Mouse (Mus musculus) megakaryocyte progenitor cell, adult 5-6 weeks (primary cell): ENCODE results near the gene Eif2d. TPM values are rescaled to one million over a fixed set of nuclear protein-coding genes. Genes with fewer than 3 reads are reported as not detected.

ENCODE experiments used
- ATAC-seq: replicated peaks from 2 replicates; pipeline ENCODE4 v1.8.0; 2016; ENCODE audit warnings: mild to moderate bottlenecking, moderate TSS enrichment, inconsistent platforms; ENCODE audit not compliant: poor library complexity
- total RNA-seq, 2 experiments: library from RNA; stranded (forward) in 1 of 2; stranded (reverse) in 1 of 2; fragments of 157-497, 149-512 nt in 1 of 2; fragments of 200-1000 nt in 1 of 2; gene quantifications; 2 replicates each; pipeline versions ENCODE4 v1.2.3 to v1.2.4; 2015 to 2017

Gene Eif2d
- total RNA-seq, 2 experiments from 2014 or later = 29.7 to 37.6 TPM

GRCm38 (mm10) chr1:131183201-131183600, 30.2 kb downstream of the Eif2d start:
- peak; percentile 7; the same call in 1 of the 2 replicates for ATAC-seq

- ATAC-seq = peak; percentile 46
Observed at GRCm38 (mm10) chr1:131184253-131184955, 31.4 kb downstream of the Eif2d start.

- no peak for ATAC-seq
Observed at GRCm38 (mm10) chr1:131184956-131185660, 32.1 kb downstream of the Eif2d start.

GRCm38 (mm10) chr1:131185821-131186506, 33.0 kb downstream of the Eif2d start:
- no peak for ATAC-seq

GRCm38 (mm10) chr1:131186995-131187394, 34.0 kb downstream of the Eif2d start:
- ATAC-seq = peak; percentile 59

- ATAC-seq = no peak
Observed at GRCm38 (mm10) chr1:131187856-131188255, 34.9 kb downstream of the Eif2d start.

GRCm38 (mm10) chr1:131188655-131189054, 35.7 kb downstream of the Eif2d start:
- ATAC-seq = peak; percentile 58

GRCm38 (mm10) chr1:131193746-131194145, 40.8 kb downstream of the Eif2d start:
- no peak for ATAC-seq

GRCm38 (mm10) chr1:131195653-131196052, 42.7 kb downstream of the Eif2d start:
- no peak for ATAC-seq

GRCm38 (mm10) chr1:131196107-131196506, 43.1 kb downstream of the Eif2d start:
- ATAC-seq = no peak

- no peak for ATAC-seq
Observed at GRCm38 (mm10) chr1:131198417-131198960, 45.5 kb downstream of the Eif2d start.

GRCm38 (mm10) chr1:131199118-131199821, 46.3 kb downstream of the Eif2d start:
- peak; percentile 46 for ATAC-seq

GRCm38 (mm10) chr1:131199976-131200375, 47.0 kb downstream of the Eif2d start:
- ATAC-seq = peak; percentile 87

GRCm38 (mm10) chr1:131200588-131200987, 47.6 kb downstream of the Eif2d start:
- no peak for ATAC-seq

- ATAC-seq = no peak
Observed at GRCm38 (mm10) chr1:131201391-131201790, 48.4 kb downstream of the Eif2d start.

- no peak for ATAC-seq
Observed at GRCm38 (mm10) chr1:131204461-131204860, 51.5 kb downstream of the Eif2d start.

GRCm38 (mm10) chr1:131206342-131206741, 53.4 kb downstream of the Eif2d start:
- ATAC-seq = no peak

- peak; percentile 87 for ATAC-seq
Observed at GRCm38 (mm10) chr1:131207531-131207930, 54.5 kb downstream of the Eif2d start.

- no peak for ATAC-seq
Observed at GRCm38 (mm10) chr1:131208081-131208480, 55.1 kb downstream of the Eif2d start.

- no peak for ATAC-seq
Observed at GRCm38 (mm10) chr1:131208800-131209199, 55.8 kb downstream of the Eif2d start.

GRCm38 (mm10) chr1:131209971-131210426, 57.0 kb downstream of the Eif2d start:
- ATAC-seq = peak; percentile 47
